Mouse (Mus musculus) heart, postnatal 0 days (tissue): ENCODE results near the gene 1700037C18Rik. TPM values are rescaled to one million over a fixed set of nuclear protein-coding genes. Genes with fewer than 3 reads are reported as not detected.

Experiments used
- ATAC-seq: fragments of 200-750 bp; cut with Nextera tagmentation; 2 replicates; pipeline ENCODE4 v1.8.0; 2017; ENCODE audit warnings: low read depth, moderate number of reproducible peaks, moderate library complexity; ENCODE audit not compliant: insufficient read depth
- DNase-seq: peaks from one replicate; pipeline ENCODE4 v3.0.0-alpha.2; 2016; ENCODE audit warnings: low spot score
- H3K27ac ChIP-seq: fragments of 300-500 bp; sonication (generic); 2 replicates; pipeline ENCODE4 v1.5.1; 2014; ENCODE audit warnings: low read depth, mild to moderate bottlenecking
- H3K27me3 ChIP-seq: fragments of 300-500 bp; sonication (generic); 2 replicates; pipeline ENCODE4 v1.6.1; 2014; ENCODE audit warnings: low read length, mixed read lengths; ENCODE audit not compliant: control insufficient read depth, insufficient read depth
- H3K36me3 ChIP-seq: fragments of 300-500 bp; sonication (generic); replicated peaks from 2 replicates; pipeline ENCODE4 v1.6.1; 2014; ENCODE audit warnings: low read length, mixed read lengths; ENCODE audit not compliant: control insufficient read depth, insufficient read depth
- H3K4me1 ChIP-seq: fragments of 300-500 bp; sonication (generic); 2 replicates; pipeline ENCODE4 v1.6.1; 2014; ENCODE audit warnings: antibody characterized with exemption; ENCODE audit not compliant: control insufficient read depth, insufficient read depth
- H3K4me2 ChIP-seq: fragments of 300-500 bp; sonication (generic); 2 replicates; pipeline ENCODE4 v1.6.1; 2014; ENCODE audit warnings: low read depth, mild to moderate bottlenecking, low read length, moderate library complexity
- H3K4me3 ChIP-seq: fragments of 300-500 bp; sonication (generic); 2 replicates; pipeline ENCODE4 v1.5.1; 2014; ENCODE audit warnings: low read depth, low read length
- H3K9ac ChIP-seq: fragments of 300-500 bp; sonication (generic); replicated peaks from 2 replicates; pipeline ENCODE4 v1.6.1; 2014; ENCODE audit warnings: low read depth, low read length, mixed read lengths
- H3K9me3 ChIP-seq: fragments of 300-500 bp; sonication (generic); replicated peaks from 2 replicates; pipeline ENCODE4 v1.6.1; 2016; ENCODE audit warnings: low read length; ENCODE audit not compliant: control insufficient read depth
- CTCF ChIP-seq: IDR thresholded peaks from 2 replicates; pipeline ENCODE4 v1.5.1; 2016; ENCODE audit warnings: antibody characterized with exemption, control low read depth, low read depth
- EP300 ChIP-seq: IDR thresholded peaks from 2 replicates; pipeline ENCODE4 v1.6.1; 2016; ENCODE audit warnings: antibody characterized with exemption, low read depth
- WGBS: fragments of 180-500 bp; shearing (Covaris S2); extraction: QIAGEN DNeasy Blood & Tissue Kit; methylation state at CpG from one replicate; pipeline ENCODE4 v1.1.7; 2014; 5-methylcytosine and 5-hydroxymethylcytosine counted together
- polyA plus RNA-seq: library from polyadenylated mRNA; unstranded; fragments of >200 nt; fragmentation: Nextera tagmentation; extraction: Ambion mirVana; gene quantifications from 2 replicates; pipeline ENCODE4 v1.2.1, GENCODE M21; 2015
- total RNA-seq: library from RNA; depleted of rRNA; stranded (reverse); fragments of >200 nt; gene quantifications from 2 replicates; pipeline ENCODE4 v1.2.3, GENCODE M21; 2014; ENCODE audit warnings: low replicate concordance

The 1700037C18Rik gene
- total and polyA plus RNA-seq, 2 experiments from 2014 or later: 4.0 to 10.0 TPM

DNA sequence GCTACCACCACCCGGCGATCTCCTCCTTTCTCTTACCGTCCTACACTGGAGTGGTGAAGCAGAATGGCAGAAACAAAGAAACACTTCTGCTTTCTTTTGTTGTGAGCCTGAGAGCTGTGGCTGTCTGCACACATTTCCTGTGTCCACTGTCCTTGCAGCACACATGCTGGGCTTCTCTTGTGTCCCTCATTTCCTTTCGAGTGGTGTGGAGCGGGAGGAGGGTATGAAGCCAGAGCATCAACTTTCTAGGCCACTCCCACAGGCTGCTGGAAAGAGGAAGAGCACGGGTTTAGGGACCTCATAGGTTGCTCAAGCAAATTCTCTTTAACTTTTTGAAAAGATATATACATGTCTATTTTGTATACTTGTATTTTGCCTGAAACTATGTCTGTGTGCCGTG, 20.7 kb upstream of the 1700037C18Rik start:
- 73% methylated on average over 7 of the region's 7 CpGs for WGBS
- no peak for DNase-seq
- peaks cover 56% of the 10 kb centered on the region for H3K36me3 ChIP-seq

DNA sequence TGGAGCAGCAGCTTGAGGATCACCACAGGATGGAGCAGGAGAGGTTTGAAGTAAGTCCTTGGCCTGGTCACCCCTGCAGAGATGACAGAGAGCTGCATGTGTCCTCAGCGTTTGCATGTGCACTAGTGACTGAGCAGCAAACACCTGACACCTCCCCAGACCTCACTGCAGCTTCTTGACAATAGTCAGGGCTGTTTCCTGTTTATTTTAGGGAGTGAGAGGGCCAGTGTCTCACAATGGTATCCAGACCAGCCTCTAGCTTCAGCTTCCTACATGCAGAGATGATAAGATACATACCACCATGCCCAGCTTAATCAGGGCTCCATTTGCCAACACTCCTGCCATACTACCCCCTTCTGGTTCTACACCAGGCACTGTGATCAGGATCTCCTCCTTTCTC, 20.1 kb upstream of the 1700037C18Rik start:
- Histone ChIP-seq H3K4me3 (no peak overlapping the region), H3K4me1 (no peaks in the 10 kb centered on the region), H3K9ac (no peak overlapping the region), H3K4me2 (no peak overlapping the region), H3K27me3 (no peaks in the 10 kb centered on the region), H3K36me3 (peaks cover 56% of the 10 kb centered on the region), H3K9me3 (no peaks in the 10 kb centered on the region), H3K27ac (no peak overlapping the region)
- TF ChIP-seq CTCF: no peak
- no peak for TF ChIP-seq EP300
- DNase-seq (no peak), ATAC-seq (no peak)
- 57% methylated on average over 1 of the region's 1 CpGs for WGBS

More for the DNA sequence above, 20.7 kb upstream of the 1700037C18Rik start:
- H3K4me2 ChIP-seq: no peak overlapping the region
- no peak overlapping the region for H3K4me3 ChIP-seq
- no peaks in the 10 kb centered on the region for H3K9me3 ChIP-seq
- TF ChIP-seq CTCF: no peak
- TF ChIP-seq EP300: no peak
- ATAC-seq: no peak
- H3K27ac ChIP-seq: no peak overlapping the region
- H3K4me1 ChIP-seq: no peaks in the 10 kb centered on the region
- H3K27me3 ChIP-seq: no peaks in the 10 kb centered on the region
- no peak overlapping the region for H3K9ac ChIP-seq

DNA sequence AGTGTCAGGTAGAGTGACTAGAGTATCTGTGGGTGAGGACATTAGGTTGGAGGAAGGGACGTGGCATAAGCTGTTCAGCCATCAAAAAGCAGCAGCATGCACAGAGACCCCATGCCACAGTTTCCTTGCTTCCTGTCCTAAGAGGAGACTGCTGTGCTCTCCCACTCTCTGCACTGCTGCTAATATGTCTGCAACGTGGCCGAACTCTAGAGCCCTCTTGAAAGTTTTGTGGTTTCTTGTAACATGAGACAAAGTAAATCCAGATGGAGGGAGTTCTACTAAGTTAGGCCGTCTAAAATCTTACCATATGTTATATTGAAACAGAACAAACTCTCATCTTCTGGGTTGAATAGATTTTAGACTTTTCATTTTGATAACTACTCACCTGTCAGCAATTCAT, 15.5 kb upstream of the 1700037C18Rik start:
- Histone ChIP-seq H3K4me3 (no peak overlapping the region), H3K9ac (no peak overlapping the region), H3K27ac (no peak overlapping the region), H3K9me3 (no peaks in the 10 kb centered on the region), H3K4me2 (no peak overlapping the region), H3K36me3 (peaks cover 74% of the 10 kb centered on the region), H3K27me3 (no peaks in the 10 kb centered on the region), H3K4me1 (no peaks in the 10 kb centered on the region)
- WGBS: 93% methylated on average over 4 of the region's 4 CpGs
- no peak for TF ChIP-seq CTCF
- no peak for TF ChIP-seq EP300
- no peak for ATAC-seq
- DNase-seq: no peak

DNA sequence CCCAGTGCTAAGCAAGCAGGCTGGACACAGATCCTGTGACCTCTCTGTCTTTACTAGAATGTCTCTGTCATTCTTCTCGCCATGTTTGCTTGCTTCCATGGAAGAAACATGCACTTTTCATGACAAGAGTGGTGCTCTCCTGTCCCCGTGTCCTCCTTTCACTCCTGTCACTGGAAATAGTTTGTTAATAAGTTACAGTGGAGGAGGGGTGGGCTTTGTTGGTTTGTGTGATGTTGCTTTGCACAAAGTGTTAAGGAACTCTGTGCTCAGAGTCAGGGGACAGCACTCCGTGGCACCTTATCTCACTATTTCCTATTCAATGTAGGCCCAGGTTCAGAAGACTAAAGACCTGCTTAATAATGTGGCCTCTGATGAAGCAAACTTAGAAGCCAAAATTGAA, 15.0 kb upstream of the 1700037C18Rik start:
- no peak for DNase-seq
- no peak for TF ChIP-seq EP300
- TF ChIP-seq CTCF: no peak
- H3K27ac ChIP-seq: no peak overlapping the region
- no peak overlapping the region for H3K4me2 ChIP-seq
- no peaks in the 10 kb centered on the region for H3K27me3 ChIP-seq
- no peak for ATAC-seq
- H3K9me3 ChIP-seq: no peaks in the 10 kb centered on the region
- H3K4me3 ChIP-seq: no peak overlapping the region
- H3K4me1 ChIP-seq: no peaks in the 10 kb centered on the region
- H3K36me3 ChIP-seq: peaks cover 72% of the 10 kb centered on the region
- WGBS: 79% methylated on average over 3 of the region's 3 CpGs
- no peak overlapping the region for H3K9ac ChIP-seq

DNA sequence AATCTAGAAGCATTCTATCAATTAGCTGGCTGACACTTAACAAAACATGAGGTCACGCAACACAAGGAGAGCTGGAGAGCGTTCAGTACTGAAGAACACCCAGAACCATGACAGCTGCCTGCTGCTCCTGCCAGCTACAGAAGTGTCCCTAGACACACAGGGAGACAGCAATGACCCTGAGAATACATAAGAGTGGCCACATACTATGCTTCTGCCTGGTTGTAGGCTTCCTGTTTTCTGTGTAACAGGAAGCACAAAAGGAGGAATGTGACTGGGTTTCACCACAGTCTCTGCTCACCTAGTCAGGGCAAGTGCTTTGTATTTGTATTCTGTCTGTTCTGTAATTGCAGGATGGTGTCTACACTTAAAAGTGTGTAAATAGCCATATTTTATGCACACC, 12.3 kb upstream of the 1700037C18Rik start:
- ATAC-seq (no peak), DNase-seq (no peak)
- no peak overlapping the region for H3K4me2 ChIP-seq
- H3K9me3 ChIP-seq: no peaks in the 10 kb centered on the region
- H3K4me3 ChIP-seq: no peak overlapping the region
- peaks cover 66% of the 10 kb centered on the region for H3K36me3 ChIP-seq
- no peak for TF ChIP-seq CTCF
- TF ChIP-seq EP300: no peak
- no peaks in the 10 kb centered on the region for H3K27me3 ChIP-seq
- H3K27ac ChIP-seq: no peak overlapping the region
- 83% methylated on average over 2 of the region's 2 CpGs for WGBS
- no peaks in the 10 kb centered on the region for H3K4me1 ChIP-seq
- no peak overlapping the region for H3K9ac ChIP-seq

DNA sequence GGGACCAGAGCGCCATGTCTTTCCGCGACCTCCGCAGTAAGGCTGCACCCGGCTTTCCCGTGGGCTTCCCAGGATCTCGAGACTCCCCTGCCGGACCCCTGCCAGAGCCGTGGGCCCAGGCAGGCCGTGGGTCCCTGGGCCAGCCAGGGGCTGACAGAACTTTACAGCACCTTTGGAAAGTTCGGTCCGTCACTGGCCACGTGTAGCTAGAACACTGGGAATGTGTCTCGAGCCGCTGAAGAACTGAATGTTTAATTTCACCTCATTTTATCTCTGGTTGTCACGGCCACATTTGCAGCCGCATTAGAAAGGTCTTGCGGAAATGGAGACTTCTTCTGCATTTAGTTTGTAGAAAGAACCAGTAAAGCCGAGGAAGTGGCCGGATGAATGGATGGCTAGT, 629 bp upstream of the 1700037C18Rik start:
- no peak for TF ChIP-seq CTCF
- TF ChIP-seq EP300: no peak
- Histone ChIP-seq H3K27me3 (no peaks in the 10 kb centered on the region), H3K4me1 (peaks cover 7% of the 10 kb centered on the region; the same call in 1 of the 2 replicates), H3K4me2 (peak overlapping the region; percentile 90), H3K9ac (peak overlapping the region; percentile 71), H3K36me3 (peaks cover 47% of the 10 kb centered on the region), H3K27ac (peak overlapping the region; percentile 68), H3K4me3 (peak overlapping the region; percentile 65), H3K9me3 (no peaks in the 10 kb centered on the region)
- WGBS: 5% methylated on average over 20 of the region's 20 CpGs
- no peak for DNase-seq
- ATAC-seq: peak; percentile 6; the same call in 1 of the 2 replicates
